Mouse (Mus musculus): ENCODE measurements around the gene Gm43518. TPM values are rescaled to one million over a fixed set of nuclear protein-coding genes. Genes with fewer than 3 reads are reported as not detected.

Gene Gm43518
- polyA plus RNA-seq, 1 experiment from 2014 or later, result 0.67 TPM

DNA sequence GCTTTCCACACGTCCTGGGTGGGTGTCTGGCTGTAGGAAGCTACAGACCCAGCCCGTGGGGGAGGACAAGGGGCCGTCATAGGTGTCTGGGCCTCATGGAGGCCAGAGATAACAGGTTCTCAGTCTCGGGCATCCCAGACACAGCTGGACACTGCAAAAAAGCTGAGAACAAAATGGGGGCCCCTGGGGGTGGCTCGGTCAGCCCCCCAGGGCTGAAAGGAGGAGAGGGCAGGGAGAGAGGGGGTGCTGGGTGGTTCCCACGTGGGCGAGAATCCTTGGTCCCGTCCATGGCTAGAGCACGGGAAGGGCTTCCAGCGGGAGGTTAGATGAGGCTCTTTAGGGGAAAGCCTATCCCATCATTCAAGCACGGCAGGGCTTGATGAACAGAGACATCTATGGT, 55.6 kb downstream of the Gm43518 start:
- H3K4me3 ChIP-seq (ENCODE audit: low read depth, low read length), result no peak overlapping the region
- no peak overlapping the region for H3K4me2 ChIP-seq (ENCODE audit: low read depth, low read length)
- H3K9ac ChIP-seq (replicated peaks), result no peak overlapping the region
- no peaks in the 10 kb centered on the region for H3K27me3 ChIP-seq (ENCODE audit: insufficient read depth, low read length)
- H3K9me3 ChIP-seq (ENCODE audit: low read length), result no peaks in the 10 kb centered on the region
- no peak for TF ChIP-seq CTCF (IDR thresholded peaks at IDR 0.05; ENCODE audit: low read depth)
- TF ChIP-seq EP300 (IDR thresholded peaks at IDR 0.05; ENCODE audit: low read depth), result no peak
- H3K27ac ChIP-seq (ENCODE audit: low read depth), result no peak overlapping the region
- 68% methylated on average over 11 of the region's 11 CpGs for WGBS (ENCODE audit: insufficient replicate concordance)
- DNase-seq (no peak), ATAC-seq (no peak)
- peaks cover 43% of the 10 kb centered on the region for H3K4me1 ChIP-seq (ENCODE audit: insufficient read depth)
- H3K36me3 ChIP-seq (replicated peaks; ENCODE audit: insufficient read depth, low read length), result no peaks in the 10 kb centered on the region

DNA sequence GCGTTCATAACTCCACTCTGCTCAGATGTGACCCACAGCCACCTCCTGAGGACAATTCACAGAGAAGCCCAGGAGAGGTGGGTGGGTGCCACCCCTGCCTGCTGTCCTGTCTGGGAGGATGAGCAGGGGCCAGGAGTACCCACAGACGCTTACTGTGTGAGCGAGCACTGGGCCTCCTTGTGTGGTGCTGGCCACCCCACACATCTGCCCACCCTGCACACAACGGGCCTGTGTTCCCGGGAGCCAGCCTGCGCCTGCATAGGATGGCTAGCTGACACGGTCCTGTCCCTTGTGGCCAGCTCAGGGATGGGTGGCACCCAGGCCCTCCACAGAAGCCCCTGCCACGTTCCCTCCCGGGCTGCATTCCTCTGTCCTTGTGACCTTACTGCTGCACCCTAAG, 58.2 kb downstream of the Gm43518 start:
- H3K36me3 ChIP-seq (replicated peaks; ENCODE audit: insufficient read depth, low read length), result peaks cover 10% of the 10 kb centered on the region; the same call in 1 of the 2 replicates
- 67% methylated on average over 9 of the region's 9 CpGs for WGBS (ENCODE audit: insufficient replicate concordance)
- TF ChIP-seq EP300 (IDR thresholded peaks at IDR 0.05; ENCODE audit: low read depth) (no peak), CTCF (IDR thresholded peaks at IDR 0.05; ENCODE audit: low read depth) (no peak)
- DNase-seq, result no peak
- H3K27ac ChIP-seq (ENCODE audit: low read depth), result no peak overlapping the region
- no peak overlapping the region for H3K4me3 ChIP-seq (ENCODE audit: low read depth, low read length)
- peaks cover 25% of the 10 kb centered on the region for H3K4me1 ChIP-seq (ENCODE audit: insufficient read depth)
- no peaks in the 10 kb centered on the region for H3K27me3 ChIP-seq (ENCODE audit: insufficient read depth, low read length)
- no peak for ATAC-seq
- no peaks in the 10 kb centered on the region for H3K9me3 ChIP-seq (ENCODE audit: low read length)
- no peak overlapping the region; the same call in 1 of the 2 replicates for H3K9ac ChIP-seq (replicated peaks)
- no peak overlapping the region for H3K4me2 ChIP-seq (ENCODE audit: low read depth, low read length)

DNA sequence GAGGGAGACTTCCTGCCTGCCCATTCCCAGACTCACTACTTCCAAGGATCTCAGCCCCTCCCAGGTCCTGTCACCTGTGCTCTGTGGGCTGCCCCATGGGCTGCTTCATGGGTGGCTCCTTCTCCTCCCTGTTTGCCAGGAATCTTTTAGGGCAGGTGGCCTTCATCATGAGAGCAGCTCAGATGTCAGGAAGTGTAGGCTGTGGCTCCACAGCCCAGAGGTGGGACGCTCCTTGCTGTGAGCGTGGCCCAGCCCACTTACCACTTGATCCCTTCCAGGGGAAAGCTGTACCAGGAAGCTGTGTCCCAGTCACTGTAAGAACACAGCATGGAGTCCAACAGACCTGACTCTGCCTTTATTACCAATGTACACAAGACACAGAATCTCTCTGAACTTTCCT, 59.7 kb downstream of the Gm43518 start:
- ATAC-seq, result no peak
- H3K36me3 ChIP-seq (replicated peaks; ENCODE audit: insufficient read depth, low read length), result peaks cover 18% of the 10 kb centered on the region
- peaks cover 14% of the 10 kb centered on the region for H3K4me1 ChIP-seq (ENCODE audit: insufficient read depth)
- DNase-seq, result no peak
- no peak for TF ChIP-seq CTCF (IDR thresholded peaks at IDR 0.05; ENCODE audit: low read depth)
- TF ChIP-seq EP300 (IDR thresholded peaks at IDR 0.05; ENCODE audit: low read depth), result no peak
- no peak overlapping the region for H3K4me3 ChIP-seq (ENCODE audit: low read depth, low read length)
- H3K4me2 ChIP-seq (ENCODE audit: low read depth, low read length), result no peak overlapping the region
- H3K9ac ChIP-seq (replicated peaks), result no peak overlapping the region
- WGBS (ENCODE audit: insufficient replicate concordance), result 71% methylated on average over 2 of the region's 2 CpGs
- H3K27ac ChIP-seq (ENCODE audit: low read depth), result no peak overlapping the region
- H3K9me3 ChIP-seq (ENCODE audit: low read length), result no peaks in the 10 kb centered on the region
- no peaks in the 10 kb centered on the region for H3K27me3 ChIP-seq (ENCODE audit: insufficient read depth, low read length)

DNA sequence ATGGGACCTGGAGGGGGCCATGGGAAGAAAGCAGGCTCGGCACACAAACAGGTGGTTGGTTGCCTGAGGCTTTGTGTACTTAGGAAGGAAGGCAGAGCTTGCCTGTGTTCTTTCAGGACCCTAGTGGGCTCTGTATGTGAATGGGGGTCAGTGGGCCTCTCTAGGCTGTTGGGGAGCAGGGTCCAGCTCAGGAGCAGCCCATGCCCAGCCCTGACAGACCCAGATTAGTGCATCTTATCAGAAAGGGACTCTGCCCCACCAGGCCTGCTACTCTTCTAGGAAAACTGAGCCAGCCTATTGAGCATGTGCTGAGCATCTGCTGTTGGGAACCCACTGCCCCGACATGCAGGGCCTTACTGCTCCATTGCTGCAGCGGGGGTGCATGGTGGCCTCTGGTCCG, 60.3 kb downstream of the Gm43518 start:
- no peak overlapping the region for H3K4me2 ChIP-seq (ENCODE audit: low read depth, low read length)
- no peak for ATAC-seq
- WGBS (ENCODE audit: insufficient replicate concordance), result 65% methylated on average over 4 of the region's 4 CpGs

More for the DNA sequence above, 60.3 kb downstream of the Gm43518 start:
- no peak overlapping the region for H3K9ac ChIP-seq (replicated peaks)
- no peak overlapping the region for H3K4me3 ChIP-seq (ENCODE audit: low read depth, low read length)
- peaks cover 20% of the 10 kb centered on the region for H3K36me3 ChIP-seq (replicated peaks; ENCODE audit: insufficient read depth, low read length)
- no peak for TF ChIP-seq CTCF (IDR thresholded peaks at IDR 0.05; ENCODE audit: low read depth)
- TF ChIP-seq EP300 (IDR thresholded peaks at IDR 0.05; ENCODE audit: low read depth), result no peak
- no peaks in the 10 kb centered on the region for H3K9me3 ChIP-seq (ENCODE audit: low read length)
- no peak for DNase-seq
- H3K27me3 ChIP-seq (ENCODE audit: insufficient read depth, low read length), result no peaks in the 10 kb centered on the region
- no peak overlapping the region for H3K27ac ChIP-seq (ENCODE audit: low read depth)
- H3K4me1 ChIP-seq (ENCODE audit: insufficient read depth), result peaks cover 11% of the 10 kb centered on the region

Other genes with a start within 250 kb of the Gm43518 start
- 10.1 and 12.2 TPM in 2 replicates for gene Clip1, start 242.8 kb upstream of the Gm43518 start, polyA plus RNA-seq (2015; fragmentation: Nextera tagmentation; extraction: Ambion mirVana)
- gene Zcchc8, start 206.3 kb upstream of the Gm43518 start, polyA plus RNA-seq (2015; fragmentation: Nextera tagmentation; extraction: Ambion mirVana), result 19.3 and 23.7 TPM in 2 replicates
- gene Rsrc2, start 178.0 kb upstream of the Gm43518 start, polyA plus RNA-seq (2015; fragmentation: Nextera tagmentation; extraction: Ambion mirVana), result 32.5 and 40.7 TPM in 2 replicates
- gene Kntc1, start 177.7 kb upstream of the Gm43518 start, polyA plus RNA-seq (2015; fragmentation: Nextera tagmentation; extraction: Ambion mirVana), result 7.5 and 7.6 TPM in 2 replicates
- 0.15 and 0.22 TPM in 2 replicates for gene Hcar2, start 61.9 kb upstream of the Gm43518 start, polyA plus RNA-seq (2015; fragmentation: Nextera tagmentation; extraction: Ambion mirVana)
- gene Hcar1, start 47.4 kb upstream of the Gm43518 start, polyA plus RNA-seq (2015; fragmentation: Nextera tagmentation; extraction: Ambion mirVana), result 0.11 and 0.14 TPM in 2 replicates
- gene Denr, start 20.2 kb upstream of the Gm43518 start, polyA plus RNA-seq (2015; fragmentation: Nextera tagmentation; extraction: Ambion mirVana), result 54.1 and 61.1 TPM in 2 replicates
- 3.1 and 3.2 TPM in 2 replicates for gene Ccdc62, start 3.3 kb downstream of the Gm43518 start, polyA plus RNA-seq (2015; fragmentation: Nextera tagmentation; extraction: Ambion mirVana)
- 10.1 and 13.5 TPM in 2 replicates for gene Hip1r, start 46.2 kb downstream of the Gm43518 start, polyA plus RNA-seq (2015; fragmentation: Nextera tagmentation; extraction: Ambion mirVana)
- 16.4 and 17.6 TPM in 2 replicates for gene Vps37b, start 104.9 kb downstream of the Gm43518 start, polyA plus RNA-seq (2015; fragmentation: Nextera tagmentation; extraction: Ambion mirVana)
- gene Abcb9, start 168.4 kb downstream of the Gm43518 start, polyA plus RNA-seq (2015; fragmentation: Nextera tagmentation; extraction: Ambion mirVana), result 3.7 and 3.8 TPM in 2 replicates
- 14.9 and 16.8 TPM in 2 replicates for gene Ogfod2, start 184.9 kb downstream of the Gm43518 start, polyA plus RNA-seq (2015; fragmentation: Nextera tagmentation; extraction: Ambion mirVana)
- gene Arl6ip4, start 188.7 kb downstream of the Gm43518 start, polyA plus RNA-seq (2015; fragmentation: Nextera tagmentation; extraction: Ambion mirVana), result 53.9 and 54.3 TPM in 2 replicates